Mouse (Mus musculus) left cerebral cortex, postnatal 10 days (tissue): ENCODE measurements at regions not wholly inside any gene's neighbourhood (a gene's known extent, or its start where the extent isn't known, plus 50 kb on each side); places are given as distances from the start of the nearest gene placed in this dataset.

Source experiments
- DNase-seq, 2 experiments: peaks; one replicate each; pipeline ENCODE4 v3.0.0; 2021 to 2022; ENCODE audit warnings: low spot score in 2 of 2, mixed read lengths in 1 of 2; ENCODE audit errors: extremely low spot score in 1 of 2
- intact Hi-C: fragments of 180-260 bp; cut with DNase I; formaldehyde crosslinking; loops from one replicate; pipeline ENCODE4 v1.15.1; 2025

GRCm38 (mm10) chr13:52153030-52153429 is 306.6 kb downstream of the Gadd45g start:
- no peak for DNase-seq
- intact Hi-C loops, result loop anchor here (2.0 to 5.0 kb wide), 2 partner anchors 62 to 306 kb away; partner anchors contain the start of gene Gadd45g

- DNase-seq, result peak; percentile 9 to 30
- intact Hi-C loops, result loop anchor here (2.0 to 5.0 kb wide), 2 partner anchors 63 to 306 kb away; partner anchors contain the start of gene Gadd45g
These were observed 307.1 kb downstream of the Gadd45g start for GRCm38 (mm10) chr13:52153576-52153975.

GRCm38 (mm10) chr13:52154111-52154843 is 307.8 kb downstream of the Gadd45g start:
- DNase-seq, result peak; percentile 30 to 46
- intact Hi-C loops, result loop anchor here (5.0 kb wide), 1 partner anchor 307 kb away; the partner anchor contains the start of gene Gadd45g

- DNase-seq, result peak; percentile 43 to 70
- intact Hi-C loops, result loop anchor here (5.0 kb wide), 1 partner anchor 308 kb away; the partner anchor contains the start of gene Gadd45g
These were observed 308.5 kb downstream of the Gadd45g start for GRCm38 (mm10) chr13:52154844-52155587.

- intact Hi-C loops, result no loop called here
- DNase-seq, result no peak
These were observed 309.2 kb downstream of the Gadd45g start for GRCm38 (mm10) chr13:52155588-52156086.

GRCm38 (mm10) chr13:52162676-52163075 is 316.2 kb downstream of the Gadd45g start:
- DNase-seq, result no peak
- intact Hi-C loops, result no loop called here

GRCm38 (mm10) chr13:52165531-52165930 is 319.1 kb downstream of the Gadd45g start:
- intact Hi-C loops, result no loop called here
- DNase-seq, result no peak

GRCm38 (mm10) chr13:52167968-52168367 is 321.5 kb downstream of the Gadd45g start:
- DNase-seq, result no peak
- intact Hi-C loops, result no loop called here

GRCm38 (mm10) chr13:52172706-52173346 is 326.3 kb downstream of the Gadd45g start:
- DNase-seq, result no peak
- intact Hi-C loops, result no loop called here

GRCm38 (mm10) chr13:52175665-52176064 is 329.2 kb downstream of the Gadd45g start:
- intact Hi-C loops, result no loop called here
- DNase-seq, result no peak

GRCm38 (mm10) chr13:52179977-52180376 is 333.5 kb downstream of the Gadd45g start:
- no peak for DNase-seq
- intact Hi-C loops, result no loop called here

GRCm38 (mm10) chr13:52183635-52184034 is 337.2 kb downstream of the Gadd45g start:
- intact Hi-C loops, result no loop called here
- DNase-seq, result no peak

GRCm38 (mm10) chr13:52185574-52185973 is 339.1 kb downstream of the Gadd45g start:
- intact Hi-C loops, result no loop called here
- no peak for DNase-seq

GRCm38 (mm10) chr13:52187841-52188604 is 341.5 kb downstream of the Gadd45g start:
- no peak for DNase-seq
- intact Hi-C loops, result no loop called here

- intact Hi-C loops, result no loop called here
- DNase-seq, result no peak
These were observed 342.1 kb downstream of the Gadd45g start for GRCm38 (mm10) chr13:52188605-52189003.

- intact Hi-C loops, result no loop called here
These were observed 341.6 kb downstream of the Diras2 start for GRCm38 (mm10) chr13:52189382-52189923.

GRCm38 (mm10) chr13:52190256-52190655 is 340.8 kb downstream of the Diras2 start:
- no peak for DNase-seq
- intact Hi-C loops, result no loop called here

More at GRCm38 (mm10) chr13:52189382-52189923, 341.6 kb downstream of the Diras2 start:
- no peak for DNase-seq

GRCm38 (mm10) chr13:52190848-52191590 is 340.1 kb downstream of the Diras2 start:
- no peak for DNase-seq
- intact Hi-C loops, result no loop called here
